Mouse (Mus musculus) lung, postnatal 10 days (tissue): Measurements from ENCODE around the gene Fam57b.

ENCODE experiments used
- DNase-seq: peaks from one replicate; pipeline ENCODE4 v3.0.0; 2021

Gene Fam57b

GRCm38 (mm10) chr7:126799468-126800268, 2.2 kb downstream of the Fam57b start:
- no peak for DNase-seq

GRCm38 (mm10) chr7:126800269-126801056, 3.0 kb downstream of the Fam57b start:
- DNase-seq = no peak

GRCm38 (mm10) chr7:126801057-126801422, 3.6 kb downstream of the Fam57b start:
- no peak for DNase-seq

- DNase-seq = no peak
Measured at GRCm38 (mm10) chr7:126802134-126802889, 4.8 kb downstream of the Fam57b start.

GRCm38 (mm10) chr7:126803181-126803580, 5.7 kb downstream of the Fam57b start:
- no peak for DNase-seq

GRCm38 (mm10) chr7:126803751-126804150, 6.3 kb downstream of the Fam57b start:
- DNase-seq = no peak

GRCm38 (mm10) chr7:126806956-126807355, 9.5 kb downstream of the Fam57b start:
- DNase-seq = peak; percentile 61

GRCm38 (mm10) chr7:126807405-126807804, 9.9 kb downstream of the Fam57b start:
- no peak for DNase-seq

- peak; percentile 91 for DNase-seq
Measured at GRCm38 (mm10) chr7:126808703-126809455, 11.4 kb downstream of the Fam57b start.

GRCm38 (mm10) chr7:126809723-126810369, 12.4 kb downstream of the Fam57b start:
- no peak for DNase-seq

- DNase-seq = no peak
Measured at GRCm38 (mm10) chr7:126815726-126816222, 18.3 kb downstream of the Fam57b start.

- DNase-seq = no peak
Measured at GRCm38 (mm10) chr7:126816494-126816893, 19.0 kb downstream of the Fam57b start.

GRCm38 (mm10) chr7:126817595-126817994, 20.1 kb downstream of the Fam57b start:
- DNase-seq = no peak

GRCm38 (mm10) chr7:126818818-126819217, 21.4 kb downstream of the Fam57b start:
- no peak for DNase-seq

- DNase-seq = peak; percentile 87
Measured at GRCm38 (mm10) chr7:126821835-126822511, 24.5 kb downstream of the Fam57b start.

- no peak for DNase-seq
Measured at GRCm38 (mm10) chr7:126822741-126823140, 25.3 kb downstream of the Fam57b start.

GRCm38 (mm10) chr7:126823202-126823711, 25.8 kb downstream of the Fam57b start:
- DNase-seq = no peak

- no peak for DNase-seq
Measured at GRCm38 (mm10) chr7:126823940-126824339, 26.5 kb downstream of the Fam57b start.

- no peak for DNase-seq
Measured at GRCm38 (mm10) chr7:126825403-126825802, 27.9 kb downstream of the Fam57b start.

- DNase-seq = no peak
Measured at GRCm38 (mm10) chr7:126825952-126826351, 28.5 kb downstream of the Fam57b start.

GRCm38 (mm10) chr7:126831539-126831938, 34.1 kb downstream of the Fam57b start, which contains the start of gene 4930451I11Rik:
Gene 4930451I11Rik, minus strand, starts transcription at chr7:126831639.
- DNase-seq = no peak
